Mouse (Mus musculus) CH12.LX (cell line): ENCODE measurements around the gene Galnt3.

Source experiments
- BHLHE40 ChIP-seq: IDR thresholded peaks from 2 replicates; pipeline ENCODE4 v1.6.1; 2011; ENCODE audit warnings: mild to moderate bottlenecking, low read depth, low read length, improper control_type of control experiment
- CTCF ChIP-seq, 2 experiments: IDR thresholded peaks in 1 of 2; conservative IDR thresholded peaks in 1 of 2; 2 replicates each; pipeline ENCODE4 v1.5.1; 2011 to 2012; ENCODE audit warnings: low read depth in 2 of 2, low read length in 2 of 2, improper control_type of control experiment in 1 of 2, inconsistent platforms in 1 of 2, mild to moderate bottlenecking in 1 of 2, moderate library complexity in 1 of 2
- E2F4 ChIP-seq: IDR thresholded peaks from 2 replicates; pipeline ENCODE4 v1.6.1; 2011; ENCODE audit warnings: low read depth, low read length, improper control_type of control experiment; ENCODE audit not compliant: insufficient replicate concordance
- EP300 ChIP-seq: IDR thresholded peaks from 2 replicates; pipeline ENCODE4 v1.6.1; 2011; ENCODE audit warnings: low read length, improper control_type of control experiment
- GABPA ChIP-seq: IDR thresholded peaks from 2 replicates; pipeline ENCODE4 v1.6.1; 2012; ENCODE audit warnings: low read depth, low read length, improper control_type of control experiment, inconsistent platforms; ENCODE audit not compliant: insufficient replicate concordance
- HCFC1 ChIP-seq: IDR thresholded peaks from 2 replicates; pipeline ENCODE4 v1.6.1; 2012; ENCODE audit warnings: low read depth, mild to moderate bottlenecking, inconsistent platforms, low read length, improper control_type of control experiment
- KAT2A ChIP-seq: IDR thresholded peaks from 2 replicates; pipeline ENCODE4 v1.6.1; 2012; ENCODE audit warnings: low read length, improper control_type of control experiment, inconsistent platforms; ENCODE audit not compliant: insufficient replicate concordance
- NRF1 ChIP-seq: IDR thresholded peaks from 2 replicates; pipeline ENCODE4 v1.6.1; 2014; ENCODE audit warnings: low read depth, mild to moderate bottlenecking, inconsistent platforms, low read length, improper control_type of control experiment, moderate library complexity
- POLR2A ChIP-seq: IDR thresholded peaks from 2 replicates; pipeline ENCODE4 v1.6.1; 2011; ENCODE audit warnings: low read depth, mild to moderate bottlenecking, improper control_type of control experiment, low read length
- RCOR1 ChIP-seq: conservative IDR thresholded peaks from 2 replicates; pipeline ENCODE4 v1.6.1; 2012; ENCODE audit warnings: low read depth, mild to moderate bottlenecking, inconsistent platforms, low read length, improper control_type of control experiment
- USF1 ChIP-seq: IDR thresholded peaks from 2 replicates; pipeline ENCODE4 v1.6.1; 2014; ENCODE audit warnings: low read depth, mild to moderate bottlenecking, inconsistent platforms, low read length, improper control_type of control experiment
- ZC3H11A ChIP-seq: IDR thresholded peaks from 2 replicates; pipeline ENCODE4 v1.6.1; 2012; ENCODE audit warnings: low read depth, mild to moderate bottlenecking, inconsistent platforms, low read length, improper control_type of control experiment
- ZKSCAN1 ChIP-seq: IDR thresholded peaks from 2 replicates; pipeline ENCODE4 v1.6.1; 2012; ENCODE audit warnings: low read depth, inconsistent platforms, low read length, improper control_type of control experiment, borderline replicate concordance

DNA sequence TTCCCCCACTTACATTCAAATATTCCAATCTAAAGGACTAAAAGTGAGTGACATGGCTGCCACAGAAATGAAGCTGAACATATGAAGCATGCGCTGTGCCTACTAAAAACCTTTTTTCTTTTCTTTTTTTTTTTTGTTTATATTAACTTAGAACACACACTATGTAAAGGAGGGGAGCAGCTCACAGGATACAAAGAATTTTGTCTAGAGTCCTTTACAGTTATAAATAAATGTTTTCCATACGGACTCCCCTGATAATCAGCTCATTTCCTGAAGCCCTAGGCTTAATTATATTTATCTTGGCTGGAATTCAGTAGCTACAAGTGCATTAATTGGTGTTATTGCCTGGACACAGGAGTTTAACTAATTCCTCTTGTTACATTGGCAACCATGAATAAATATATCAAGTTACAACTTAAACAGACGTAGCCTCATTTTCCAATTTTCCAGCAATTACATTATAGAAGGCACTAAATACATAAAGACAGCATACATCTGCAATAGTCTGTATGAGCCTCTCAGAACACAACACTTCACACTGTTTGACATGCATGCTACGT lies 30.1 kb downstream of the Galnt3 start:
- no peak for TF ChIP-seq CTCF (conservative IDR thresholded peaks at IDR 0.05 in 1 of 2, IDR thresholded peaks at IDR 0.05 in 1 of 2; ENCODE audit: low read depth in 2 of 2, low read length in 2 of 2)
- TF ChIP-seq RCOR1 = no peak
- no peak for TF ChIP-seq GABPA
- TF ChIP-seq POLR2A = no peak
- no peak for TF ChIP-seq NRF1
- no peak for TF ChIP-seq ZKSCAN1
- no peak for TF ChIP-seq BHLHE40
- TF ChIP-seq HCFC1 = no peak
- TF ChIP-seq EP300 = no peak
- no peak for TF ChIP-seq E2F4
- TF ChIP-seq KAT2A = no peak
- no peak for TF ChIP-seq USF1
- no peak for TF ChIP-seq ZC3H11A
